Mouse (Mus musculus) liver, postnatal 0 days (tissue): ENCODE measurements around the gene Adh6b.

Source experiments
- CTCF ChIP-seq: sonication (generic); IDR thresholded peaks from 2 replicates; pipeline ENCODE4 v1.5.1; 2016; ENCODE audit warnings: antibody characterized with exemption, low read depth
- EP300 ChIP-seq: IDR thresholded peaks from 2 replicates; pipeline ENCODE4 v1.6.1; 2016; ENCODE audit warnings: antibody characterized with exemption, low read depth, mild to moderate bottlenecking

DNA sequence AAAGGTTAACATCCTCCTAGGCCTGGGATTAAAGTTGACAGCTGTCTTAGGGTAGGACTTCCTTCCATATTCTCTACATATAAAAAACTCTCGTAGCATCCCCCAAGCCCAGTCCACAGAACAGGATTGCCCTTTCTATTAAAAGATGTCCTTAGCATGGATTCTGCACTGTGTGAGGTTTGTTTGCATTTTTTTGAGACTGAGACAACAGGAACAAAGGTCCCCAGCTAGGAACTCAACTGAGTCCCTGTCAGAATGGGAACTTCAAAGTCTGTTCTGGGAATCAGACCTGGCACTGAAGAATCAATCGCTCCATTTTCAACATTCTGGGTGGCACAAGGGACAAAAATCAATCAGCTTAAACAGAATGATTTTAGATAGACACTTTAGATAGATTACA, 21.3 kb downstream of the Adh6b start:
- TF ChIP-seq CTCF (no peak), EP300 (peak; percentile 18; the same call in 1 of the 2 replicates)
